Mouse (Mus musculus) lung, adult 2 months (tissue): ENCODE results near the gene Ptprb.

Source experiments
- CTCF ChIP-seq: fragments of 200-500 bp; IDR thresholded peaks from 2 replicates; pipeline ENCODE4 v1.5.1; 2011; ENCODE audit warnings: mild to moderate bottlenecking, low read length, control low read depth; ENCODE audit not compliant: insufficient read depth
- POLR2A ChIP-seq: fragments of 200-500 bp; IDR thresholded peaks from 2 replicates; pipeline ENCODE4 v1.6.1; 2011; ENCODE audit warnings: low read depth, mild to moderate bottlenecking, control low read depth, low read length, borderline replicate concordance; ENCODE audit errors: extremely low read depth

- TF ChIP-seq CTCF = no peak
- no peak for TF ChIP-seq POLR2A
Observed at GRCm38 (mm10) chr10:116259298-116259697, 16.0 kb upstream of the Ptprb start.
